Mouse (Mus musculus) macrophage (primary cell): ENCODE results near the gene Zfp617. TPM values are rescaled to one million over a fixed set of nuclear protein-coding genes. Genes with fewer than 3 reads are reported as not detected.

Experiments used
- H3K27ac ChIP-seq: fragments of 350-480 bp; formaldehyde crosslinking; 2 replicates; pipeline ENCODE4 v1.9.0; 2021
- H3K36me3 ChIP-seq: fragments of 350-480 bp; formaldehyde crosslinking; 2 replicates; pipeline ENCODE4 v1.9.0; 2021; ENCODE audit errors: inconsistent target
- H3K4me3 ChIP-seq: fragments of 350-480 bp; formaldehyde crosslinking; 2 replicates; pipeline ENCODE4 v1.9.0; 2021; ENCODE audit errors: inconsistent target
- H3K79me2 ChIP-seq: fragments of 350-480 bp; formaldehyde crosslinking; 2 replicates; pipeline ENCODE4 v1.9.0; 2021; ENCODE audit errors: inconsistent target
- WGBS: methylation state at CpG from one replicate; pipeline ENCODE4 v1.1.7; 2026; ENCODE audit warnings: inconsistent platforms; ENCODE audit not compliant: missing documents; 5-methylcytosine and 5-hydroxymethylcytosine counted together
- polyA plus RNA-seq: library from polyadenylated mRNA; stranded (reverse); fragments of 250-400 nt; gene quantifications from 3 replicates; pipeline ENCODE4 v1.2.4, GENCODE M21; 2018; ENCODE audit warnings: inconsistent platforms

Zfp617 gene
- polyA plus RNA-seq, 1 experiment from 2014 or later: 35.6 TPM

GRCm38 (mm10) chr8:71967261-71967660 lies 58.8 kb downstream of the Zfp617 start:
- WGBS: 97% methylated on average over 5 of the region's 5 CpGs

GRCm38 (mm10) chr8:71968100-71968499 lies 59.7 kb downstream of the Zfp617 start:
- Histone ChIP-seq H3K79me2 (peaks cover 16% of the 10 kb centered on the region; the same call in 1 of the 2 replicates), H3K27ac (no peak overlapping the region), H3K4me3 (no peak overlapping the region), H3K36me3 (peaks cover 29% of the 10 kb centered on the region; the same call in 1 of the 2 replicates)
- 97% methylated on average over 6 of the region's 6 CpGs for WGBS

More at GRCm38 (mm10) chr8:71967261-71967660, 58.8 kb downstream of the Zfp617 start:
- Histone ChIP-seq H3K27ac (no peak overlapping the region), H3K36me3 (peaks cover 29% of the 10 kb centered on the region; the same call in 1 of the 2 replicates), H3K4me3 (no peak overlapping the region), H3K79me2 (peaks cover 24% of the 10 kb centered on the region; the same call in 1 of the 2 replicates)

- Histone ChIP-seq H3K36me3 (peaks cover 29% of the 10 kb centered on the region; the same call in 1 of the 2 replicates), H3K4me3 (no peak overlapping the region), H3K79me2 (peaks cover 11% of the 10 kb centered on the region; the same call in 1 of the 2 replicates), H3K27ac (no peak overlapping the region)
- WGBS: 89% methylated on average over 6 of the region's 6 CpGs
Measured at GRCm38 (mm10) chr8:71968636-71969035, 60.2 kb downstream of the Zfp617 start.

GRCm38 (mm10) chr8:71971945-71972344 lies 63.5 kb downstream of the Zfp617 start:
- H3K79me2 ChIP-seq: no peaks in the 10 kb centered on the region
- no peak overlapping the region for H3K27ac ChIP-seq
- no peak overlapping the region for H3K4me3 ChIP-seq
- 85% methylated on average over 1 of the region's 1 CpGs for WGBS
- peaks cover 20% of the 10 kb centered on the region; the same call in 1 of the 2 replicates for H3K36me3 ChIP-seq

DNA sequence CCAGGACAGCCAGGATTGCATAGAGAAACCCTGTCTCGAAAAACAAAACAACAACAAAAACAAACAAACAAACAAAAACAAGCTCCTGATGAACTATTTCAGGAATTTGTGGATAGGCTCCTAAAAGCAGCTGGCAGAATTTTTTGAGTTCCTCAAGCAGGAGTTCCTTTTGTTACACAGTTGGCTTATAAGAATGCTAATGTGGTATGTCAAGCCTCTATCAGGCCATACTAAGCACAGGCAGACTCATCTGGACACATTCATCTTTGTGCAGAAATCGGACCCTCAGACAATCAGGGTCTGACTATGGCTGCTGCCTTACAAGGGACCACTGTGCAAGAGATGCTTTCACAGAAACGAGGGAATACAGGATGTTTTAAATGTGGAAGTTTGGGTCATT lies 65.8 kb downstream of the Zfp617 start:
- Histone ChIP-seq H3K36me3 (no peaks in the 10 kb centered on the region), H3K79me2 (no peaks in the 10 kb centered on the region), H3K27ac (no peak overlapping the region), H3K4me3 (no peak overlapping the region)
- 89% methylated on average over 3 of the region's 3 CpGs for WGBS

DNA sequence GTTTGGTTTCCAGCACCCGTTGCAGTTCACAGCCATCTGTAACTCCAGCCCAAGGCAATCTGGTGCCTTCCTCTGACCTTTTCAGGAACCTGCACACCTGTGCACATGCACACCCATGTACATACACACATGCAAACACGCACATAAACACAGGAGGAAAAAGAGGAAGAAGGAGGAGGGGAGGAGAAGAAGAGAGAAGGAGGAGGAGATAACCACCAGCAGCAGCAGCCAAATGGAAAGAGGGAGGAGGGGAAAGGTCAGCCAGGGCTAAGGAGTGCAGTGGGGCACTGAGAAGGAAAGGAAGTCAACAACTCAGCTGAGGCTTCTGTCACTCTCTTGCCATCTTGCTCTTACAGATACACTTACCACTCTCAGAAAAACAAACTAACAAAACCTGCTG lies 72.6 kb downstream of the Zfp617 start:
- 25% methylated on average over 2 of the region's 2 CpGs for WGBS

DNA sequence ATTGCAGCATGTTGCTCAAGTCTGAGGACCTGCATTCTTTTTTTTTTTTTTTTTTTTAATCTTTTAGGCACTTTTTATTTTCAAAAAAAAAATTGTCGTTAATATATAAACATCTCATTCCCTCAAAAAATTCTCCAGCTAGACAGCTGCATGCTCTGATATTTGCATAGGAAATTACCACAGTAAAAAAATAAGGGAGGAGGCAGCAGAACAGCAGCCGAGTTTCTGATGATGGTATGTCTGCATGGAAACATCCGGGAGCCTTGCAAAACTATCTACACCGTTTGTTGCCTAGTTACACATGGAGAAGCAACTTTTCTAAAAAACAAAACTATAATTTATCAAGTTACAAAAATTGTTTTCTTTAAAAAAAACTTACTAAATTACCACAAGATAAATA lies 73.0 kb downstream of the Zfp617 start:
- WGBS: 61% methylated on average over 4 of the region's 4 CpGs
- H3K36me3 ChIP-seq: no peaks in the 10 kb centered on the region
- no peak overlapping the region for H3K27ac ChIP-seq
- H3K4me3 ChIP-seq: no peak overlapping the region
- H3K79me2 ChIP-seq: no peaks in the 10 kb centered on the region

More for the DNA sequence above, 72.6 kb downstream of the Zfp617 start:
- no peak overlapping the region for H3K4me3 ChIP-seq
- H3K79me2 ChIP-seq: no peaks in the 10 kb centered on the region
- no peak overlapping the region for H3K27ac ChIP-seq
- H3K36me3 ChIP-seq: no peaks in the 10 kb centered on the region

Other genes starting within 250 kb of the Zfp617 start
- gene Unc13a, start 236.9 kb upstream of the Zfp617 start, polyA plus RNA-seq: 0.98 to 1.4 TPM (median 1.4 TPM) in 3 replicates
- 10.8 to 16.4 TPM (median 11.3 TPM) in 3 replicates for gene Jak3, start 232.3 kb upstream of the Zfp617 start, polyA plus RNA-seq
- 0.64 to 0.95 TPM (median 0.93 TPM) in 3 replicates for gene Insl3, start 219.4 kb upstream of the Zfp617 start, polyA plus RNA-seq
- gene B3gnt3, start 206.8 kb upstream of the Zfp617 start, polyA plus RNA-seq: 13.1 to 16.5 TPM (median 14.2 TPM) in 3 replicates
- 5.0 to 6.2 TPM (median 5.8 TPM) in 3 replicates for gene Fcho1, start 182.9 kb upstream of the Zfp617 start, polyA plus RNA-seq
- 8.3 to 10.1 TPM (median 9.2 TPM) in 3 replicates for gene Zfp709, start 26.6 kb upstream of the Zfp617 start, polyA plus RNA-seq
- gene Zfp882, start within 50 bp of the Zfp617 start, polyA plus RNA-seq: 0.77 to 1.7 TPM (median 1.1 TPM) in 3 replicates
- gene Zfp961, start 42.4 kb downstream of the Zfp617 start, polyA plus RNA-seq: 8.4 to 12.3 TPM (median 9.8 TPM) in 3 replicates
- gene Cyp4f18, start 101.0 kb downstream of the Zfp617 start, polyA plus RNA-seq: 4.8 to 31.0 TPM (median 8.7 TPM) in 3 replicates
- gene Olfr372, start 132.6 kb downstream of the Zfp617 start, polyA plus RNA-seq: not detected in 3 replicates
- not detected in 3 replicates for gene Olfr373, start 174.5 kb downstream of the Zfp617 start, polyA plus RNA-seq
- not detected in 3 replicates for gene Olfr374, start 198.4 kb downstream of the Zfp617 start, polyA plus RNA-seq
- gene Tpm4, start 226.3 kb downstream of the Zfp617 start, polyA plus RNA-seq: 152 to 252 TPM (median 227 TPM) in 3 replicates